Mouse (Mus musculus) spleen, adult 2 months (tissue): ENCODE measurements around the gene Med27. TPM values are rescaled to one million over a fixed set of nuclear protein-coding genes. Genes with fewer than 3 reads are reported as not detected.

ENCODE experiments used
- DNase-seq, 2 experiments: peaks; one replicate each; pipeline versions ENCODE4 v3.0.0 to v3.0.0-alpha.2; 2012 to 2021; ENCODE audit warnings: low spot score in 2 of 2, low read depth in 1 of 2
- H3K27ac ChIP-seq: fragments of 200-500 bp; 2 replicates; pipeline ENCODE4 v1.5.1; 2012; ENCODE audit warnings: low read length, inconsistent platforms; ENCODE audit not compliant: insufficient read depth
- H3K27me3 ChIP-seq: fragments of 200-500 bp; 2 replicates; pipeline ENCODE4 v1.6.1; 2012; ENCODE audit warnings: mild to moderate bottlenecking, moderate library complexity, low read length, inconsistent platforms; ENCODE audit not compliant: control insufficient read depth, insufficient read depth
- H3K36me3 ChIP-seq: fragments of 200-500 bp; 2 replicates; pipeline ENCODE4 v1.6.1; 2012; ENCODE audit warnings: mild to moderate bottlenecking, low read length, inconsistent platforms; ENCODE audit not compliant: control insufficient read depth, insufficient read depth
- H3K4me1 ChIP-seq: fragments of 200-500 bp; 2 replicates; pipeline ENCODE4 v1.6.1; 2011; ENCODE audit warnings: inconsistent platforms; ENCODE audit not compliant: control insufficient read depth, insufficient read depth, insufficient read length
- H3K4me3 ChIP-seq: fragments of 200-500 bp; 2 replicates; pipeline ENCODE4 v1.5.1; 2011; ENCODE audit warnings: mild to moderate bottlenecking, inconsistent platforms; ENCODE audit not compliant: insufficient read depth, insufficient read length; ENCODE audit errors: extremely low read depth
- CTCF ChIP-seq: fragments of 200-500 bp; IDR thresholded peaks from 2 replicates; pipeline ENCODE4 v1.5.1; 2011; ENCODE audit warnings: mild to moderate bottlenecking, inconsistent platforms; ENCODE audit not compliant: insufficient read depth, insufficient read length, insufficient replicate concordance; ENCODE audit errors: extremely low read depth
- POLR2A ChIP-seq: fragments of 200-500 bp; IDR thresholded peaks from 2 replicates; pipeline ENCODE4 v1.6.1; 2011; ENCODE audit warnings: low read depth, low read length, inconsistent platforms
- WGBS: fragments of 180-500 bp; shearing (Covaris S2); methylation state at CpG from one replicate; pipeline ENCODE4 v1.1.7; 2018; 5-methylcytosine and 5-hydroxymethylcytosine counted together
- polyA plus RNA-seq: library from polyadenylated mRNA; depleted of rRNA; stranded (reverse); fragments of >200 nt; gene quantifications from 2 replicates; pipeline ENCODE4 v1.2.3, GENCODE M21; 2012

Gene Med27
- polyA plus RNA-seq, 1 experiment = 27.6 TPM

DNA sequence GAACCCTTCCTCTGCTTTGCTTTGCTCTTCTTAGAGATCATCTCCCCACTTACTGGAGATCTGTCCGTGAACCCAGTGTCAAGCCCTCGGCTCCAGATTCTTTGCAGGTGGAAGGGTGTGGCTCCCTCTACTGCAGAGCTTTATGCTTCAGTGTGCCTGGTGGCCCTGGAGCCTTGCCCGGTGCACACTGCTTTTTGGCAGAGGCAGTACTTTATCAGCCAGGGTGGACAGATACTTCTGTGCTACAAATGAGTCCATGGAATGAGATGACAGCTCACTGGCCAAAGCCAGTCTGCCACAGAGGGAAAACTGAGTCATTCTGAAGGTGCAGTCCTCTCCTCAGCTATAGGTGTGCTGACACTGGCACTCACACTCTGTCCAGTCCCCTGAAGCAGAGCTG lies 80.1 kb downstream of the Med27 start:
- Histone ChIP-seq H3K36me3 (no peaks in the 10 kb centered on the region), H3K4me1 (no peaks in the 10 kb centered on the region), H3K27ac (no peak overlapping the region), H3K27me3 (no peaks in the 10 kb centered on the region), H3K4me3 (no peak overlapping the region)
- TF ChIP-seq CTCF = no peak
- no peak for TF ChIP-seq POLR2A
- WGBS = 80% methylated on average over 3 of the region's 3 CpGs
- no peak for DNase-seq

DNA sequence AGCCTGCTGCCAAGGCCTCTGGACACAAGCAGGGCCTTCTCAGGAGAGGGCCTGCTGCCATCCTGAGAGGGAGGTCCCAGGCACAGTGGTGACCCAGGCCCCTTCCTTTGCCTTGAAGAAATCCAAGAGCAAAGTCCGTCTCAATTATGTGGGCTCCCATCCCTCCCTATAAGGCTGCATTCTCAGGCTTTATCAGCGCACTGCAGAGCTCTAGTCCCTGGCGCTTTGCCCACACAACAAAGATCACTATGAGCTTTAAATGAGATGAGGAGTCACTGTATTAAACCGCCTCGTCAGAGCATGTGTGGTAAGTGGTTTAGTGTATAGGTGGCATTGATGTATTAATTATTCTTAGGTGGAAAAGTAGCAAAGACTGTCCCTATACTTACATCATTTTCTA lies 85.9 kb downstream of the Med27 start:
- DNase-seq = no peak
- no peak overlapping the region for H3K27ac ChIP-seq
- TF ChIP-seq POLR2A (no peak), CTCF (no peak)
- no peaks in the 10 kb centered on the region for H3K4me1 ChIP-seq
- H3K36me3 ChIP-seq = no peaks in the 10 kb centered on the region
- H3K27me3 ChIP-seq = no peaks in the 10 kb centered on the region
- H3K4me3 ChIP-seq = no peak overlapping the region
- WGBS = 88% methylated on average over 5 of the region's 5 CpGs

DNA sequence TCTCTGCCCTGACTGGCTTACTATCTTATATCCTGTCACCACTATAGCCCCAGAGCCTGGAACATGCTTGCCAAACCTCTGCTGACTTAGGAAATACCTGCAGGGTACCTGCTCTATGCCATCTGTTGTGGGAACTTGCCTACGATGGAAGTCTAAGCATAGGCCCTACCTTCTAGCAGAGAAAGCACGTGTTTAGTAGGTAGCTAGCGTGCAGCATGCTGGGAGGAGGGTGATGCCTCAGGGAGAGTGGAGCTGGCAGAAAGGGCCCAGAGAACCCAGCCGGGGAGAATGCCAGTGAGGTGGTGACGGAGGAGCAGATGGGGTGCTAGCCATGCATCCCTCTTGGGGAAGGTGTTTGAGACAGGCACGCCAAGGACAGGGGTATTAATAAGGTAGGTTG lies 89.8 kb downstream of the Med27 start:
- 89% methylated on average over 6 of the region's 6 CpGs for WGBS
- no peaks in the 10 kb centered on the region for H3K27me3 ChIP-seq
- no peak overlapping the region for H3K27ac ChIP-seq
- H3K4me3 ChIP-seq = no peak overlapping the region
- H3K36me3 ChIP-seq = no peaks in the 10 kb centered on the region
- DNase-seq = no peak
- H3K4me1 ChIP-seq = no peaks in the 10 kb centered on the region
- TF ChIP-seq POLR2A (no peak), CTCF (no peak)

DNA sequence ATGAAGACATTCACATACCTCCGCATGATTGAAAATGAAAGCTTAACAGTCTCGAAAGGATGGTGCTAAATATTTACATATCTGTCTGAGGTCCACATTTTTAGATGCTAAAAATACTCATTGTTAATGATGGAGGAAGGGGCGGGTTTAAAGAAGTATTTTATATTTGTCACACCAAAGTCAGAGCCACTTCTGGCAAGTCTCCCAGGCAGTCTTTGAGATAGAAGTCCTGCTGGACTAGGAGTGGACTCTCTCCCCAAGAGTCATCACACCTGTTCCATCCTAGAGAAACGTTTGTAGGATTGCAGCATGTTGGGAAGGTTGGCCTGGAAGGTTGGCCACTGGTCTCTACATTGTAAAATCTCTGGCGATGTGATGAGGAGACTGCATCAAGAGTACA lies 90.5 kb downstream of the Med27 start:
- Histone ChIP-seq H3K4me3 (no peak overlapping the region), H3K36me3 (no peaks in the 10 kb centered on the region), H3K27ac (no peak overlapping the region), H3K4me1 (no peaks in the 10 kb centered on the region), H3K27me3 (no peaks in the 10 kb centered on the region)
- DNase-seq = no peak
- 83% methylated on average over 5 of the region's 5 CpGs for WGBS
- TF ChIP-seq CTCF = no peak
- no peak for TF ChIP-seq POLR2A

DNA sequence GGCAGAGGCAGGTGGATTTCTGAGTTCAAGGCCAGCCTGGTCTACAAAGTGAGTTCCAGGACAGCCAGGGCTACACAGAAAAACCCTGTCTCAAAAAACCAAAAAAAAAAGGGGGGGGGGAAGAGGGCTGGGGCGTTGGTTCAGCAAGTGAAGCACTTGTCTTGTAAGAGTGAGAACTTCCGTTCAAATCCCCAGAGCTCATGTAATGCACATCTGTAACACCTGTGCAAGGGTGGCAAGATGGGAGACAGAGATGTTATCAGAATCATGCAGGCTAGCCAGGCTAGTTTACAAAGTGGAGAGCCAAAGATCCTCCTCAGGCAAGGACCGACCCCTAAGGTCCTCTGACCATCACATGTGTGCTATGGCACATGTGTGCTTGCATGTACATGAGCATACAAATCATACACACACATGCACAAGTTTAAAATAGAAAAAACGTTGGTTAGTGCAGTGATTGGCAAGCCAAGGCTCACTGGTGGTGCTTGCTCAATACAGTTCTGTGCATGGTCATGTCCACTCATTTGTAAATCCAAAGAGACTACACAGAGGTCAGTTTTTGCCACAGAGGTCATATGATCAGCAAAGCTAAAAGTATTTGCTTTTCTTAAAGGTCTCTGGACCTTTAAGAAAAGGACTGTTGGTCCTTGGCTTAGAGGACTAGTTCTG lies 91.4 kb downstream of the Med27 start:
- Histone ChIP-seq H3K36me3 (no peaks in the 10 kb centered on the region), H3K27me3 (no peaks in the 10 kb centered on the region), H3K4me1 (no peaks in the 10 kb centered on the region), H3K27ac (no peak overlapping the region), H3K4me3 (no peak overlapping the region)
- DNase-seq = no peak
- WGBS = 75% methylated on average over 4 of the region's 4 CpGs
- TF ChIP-seq CTCF (no peak), POLR2A (no peak)

DNA sequence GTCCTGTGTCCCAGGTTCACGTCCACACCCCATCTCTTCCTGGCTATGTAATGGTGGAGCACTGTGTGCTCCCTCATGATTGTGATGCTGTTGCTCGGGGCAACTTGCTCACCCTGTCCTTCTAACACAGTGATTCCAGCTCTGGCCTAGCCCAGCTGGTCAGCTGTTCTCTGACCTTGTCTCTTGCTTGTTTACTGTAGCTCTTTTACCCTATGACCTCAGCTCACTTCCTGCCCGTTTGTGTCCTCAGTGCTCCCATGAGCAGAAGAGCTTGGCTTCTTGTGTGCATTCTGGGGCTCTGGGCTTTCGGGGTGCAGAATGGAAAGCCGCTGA lies 91.9 kb downstream of the Med27 start:
- 90% methylated on average over 5 of the region's 5 CpGs for WGBS
- TF ChIP-seq CTCF (no peak), POLR2A (no peak)

DNA sequence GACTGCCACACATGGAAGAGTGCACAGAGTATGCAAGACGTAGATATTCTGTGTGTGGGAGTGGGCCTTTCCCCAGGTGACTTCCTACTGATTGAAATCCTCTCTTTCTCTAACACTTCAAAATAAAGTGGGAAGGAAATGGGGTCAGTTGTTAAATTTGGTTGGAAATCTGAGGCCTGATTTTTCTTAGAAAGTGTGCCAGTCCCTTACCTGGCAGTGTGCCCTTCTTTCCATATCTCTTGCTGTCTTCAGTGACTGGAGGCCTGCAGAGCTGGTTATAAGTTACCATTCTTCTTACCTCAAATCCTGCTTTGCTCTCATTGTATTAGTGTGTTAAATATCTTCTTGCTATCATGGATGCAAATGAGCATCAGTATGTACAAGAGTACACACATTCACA lies 92.4 kb downstream of the Med27 start:
- H3K4me1 ChIP-seq = no peaks in the 10 kb centered on the region
- no peaks in the 10 kb centered on the region for H3K36me3 ChIP-seq
- no peak overlapping the region for H3K27ac ChIP-seq
- no peak for TF ChIP-seq CTCF
- no peak for TF ChIP-seq POLR2A
- no peak for DNase-seq
- no peaks in the 10 kb centered on the region for H3K27me3 ChIP-seq
- no peak overlapping the region for H3K4me3 ChIP-seq
- 92% methylated on average over 1 of the region's 1 CpGs for WGBS

More for the DNA sequence above, 91.9 kb downstream of the Med27 start:
- Histone ChIP-seq H3K36me3 (no peaks in the 10 kb centered on the region), H3K4me1 (no peaks in the 10 kb centered on the region), H3K27ac (no peak overlapping the region), H3K27me3 (no peaks in the 10 kb centered on the region), H3K4me3 (no peak overlapping the region)
- DNase-seq = no peak
